Mouse (Mus musculus) embryonic fibroblast, embryonic 13.5 days (primary cell): ENCODE measurements around the gene Nudt2.
A peak's percentile ranks its signal among the peaks of the same experiment; 100 is the strongest.

Experiments used
- CTCF ChIP-seq: IDR thresholded peaks from 2 replicates; pipeline ENCODE4 v1.5.1; 2011; ENCODE audit warnings: mild to moderate bottlenecking, control low read depth, low read length, moderate library complexity, borderline replicate concordance; ENCODE audit not compliant: insufficient read depth
- POLR2A ChIP-seq: IDR thresholded peaks from 2 replicates; pipeline ENCODE4 v1.6.1; 2011; ENCODE audit warnings: low read depth, mild to moderate bottlenecking, control low read depth, low read length, moderate library complexity

DNA sequence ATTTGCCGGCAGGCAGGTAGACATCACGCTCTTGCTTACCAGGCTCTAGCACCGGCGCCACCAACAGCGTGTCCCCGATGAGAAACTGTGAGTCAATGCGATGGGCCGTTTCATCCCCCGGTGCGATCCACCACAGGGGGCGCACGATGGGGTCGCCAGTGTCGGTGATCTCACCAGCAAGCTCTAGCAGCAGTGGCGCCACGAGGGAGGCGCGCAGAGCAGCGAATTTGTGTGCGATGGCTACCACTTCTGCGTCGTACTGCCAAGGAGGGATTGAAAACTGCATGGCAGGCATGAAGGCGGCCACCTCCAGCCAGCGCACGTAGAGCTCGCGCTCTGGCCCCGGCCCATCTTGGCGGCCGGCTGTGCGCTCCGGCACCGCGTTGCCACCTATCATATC, 32.6 kb downstream of the Nudt2 start:
- TF ChIP-seq CTCF (peak; percentile 44; the same call in 1 of the 2 replicates), POLR2A (no peak)
